ENCODE assay signal across 8 mouse cellular contexts in the genomic region with DNA sequence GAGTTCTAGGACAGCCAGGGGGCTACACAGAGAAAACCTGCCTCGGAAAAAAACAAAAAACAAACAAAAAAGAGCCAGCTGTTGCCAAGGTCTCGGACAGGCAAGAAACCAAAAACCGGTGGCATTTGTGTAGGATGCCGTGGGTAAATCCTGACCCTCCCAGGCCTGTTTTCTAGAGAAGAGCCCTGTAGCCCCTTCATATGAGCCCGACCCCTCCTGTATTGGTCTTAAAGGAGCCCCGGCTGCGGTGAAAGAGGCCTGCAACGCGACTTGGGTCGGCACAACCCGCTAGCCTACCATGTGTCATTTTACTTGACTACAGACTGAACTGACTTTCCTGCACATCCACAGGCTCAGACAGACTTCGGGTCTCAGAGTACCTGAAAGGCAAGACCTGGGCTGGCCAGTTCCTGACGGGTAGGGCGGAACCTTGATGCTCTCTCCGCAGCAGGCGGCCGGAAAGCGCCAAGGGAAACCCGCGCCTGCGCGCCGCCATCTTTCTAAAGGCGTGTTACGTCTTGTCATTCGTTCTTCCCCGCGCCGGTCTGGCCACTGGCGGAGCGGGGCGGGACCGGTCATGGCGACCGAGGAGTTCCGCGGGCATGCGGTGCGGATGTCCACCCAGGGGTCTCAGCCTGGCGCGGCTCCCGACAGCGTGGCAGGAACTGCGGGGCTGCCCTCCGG. TPM values are rescaled to one million over a fixed set of nuclear protein-coding genes. Genes with fewer than 3 reads are reported as not detected.
DNase-seq lines count a peak whose midpoint lies in the region; ATAC-seq and TF ChIP-seq lines count a peak whose summit lies in the region.

A gene (plus strand): TSS at position 485 of the 684 bp plus-strand sequence.

- no peaks in the 10 kb centered on the region for H3K4me1 ChIP-seq in ES-Bruce4 (ENCODE audit: control insufficient read depth, insufficient read depth, low read length)
- H3K4me1 ChIP-seq in forebrain, embryonic 12.5 days: peaks cover 19% of the 10 kb centered on the region
- peaks cover 13% of the 10 kb centered on the region for H3K4me1 ChIP-seq in heart, postnatal 0 days (ENCODE audit: control insufficient read depth, insufficient read depth)
- H3K4me1 ChIP-seq in liver, embryonic 15.5 days (replicated peaks): peaks cover 32% of the 10 kb centered on the region
- peaks cover 9% of the 10 kb centered on the region for H3K4me1 ChIP-seq in neural tube, embryonic 11.5 days (ENCODE audit: control insufficient read depth, insufficient read depth, low read length)
- peaks cover 13% of the 10 kb centered on the region for H3K4me1 ChIP-seq in stomach, embryonic 16.5 days (ENCODE audit: control insufficient read depth, insufficient read depth, low read length)

- H3K27ac ChIP-seq in ES-Bruce4 (ENCODE audit: insufficient read depth, low read length): peak within 1 kb of the TSS; percentile 23
- peak within 1 kb of the TSS; percentile 86 for H3K27ac ChIP-seq in forebrain, embryonic 12.5 days
- H3K27ac ChIP-seq in heart, postnatal 0 days (ENCODE audit: low read depth): peak within 1 kb of the TSS; percentile 71
- H3K27ac ChIP-seq in liver, embryonic 15.5 days (replicated peaks): peak within 1 kb of the TSS; percentile 83
- peak within 1 kb of the TSS; percentile 63 for H3K27ac ChIP-seq in neural tube, embryonic 11.5 days (ENCODE audit: low read depth, low read length)
- H3K27ac ChIP-seq in stomach, embryonic 16.5 days (ENCODE audit: low read length): peak within 1 kb of the TSS; percentile 78

- ATAC-seq in forebrain, embryonic 12.5 days (ENCODE audit: low FRiP score): peak; percentile 90
- ATAC-seq in heart, postnatal 0 days (ENCODE audit: insufficient read depth, low read depth): peak; percentile 90
- ATAC-seq in liver, embryonic 15.5 days (ENCODE audit: insufficient read depth): peak; percentile 86
- ATAC-seq in neural tube, embryonic 11.5 days (ENCODE audit: insufficient read depth, low FRiP score, low TSS enrichment): peak; percentile 86
- ATAC-seq in stomach, embryonic 16.5 days (ENCODE audit: insufficient read depth, low FRiP score): peak; percentile 92

- no peak for TF ChIP-seq POLR2A in ES-Bruce4 (IDR thresholded peaks at IDR 0.05; ENCODE audit: insufficient read depth, low read length)

- no peak for TF ChIP-seq EP300 in ES-Bruce4 (IDR thresholded peaks at IDR 0.05; ENCODE audit: insufficient read depth, low read depth, low read length)
- no peak for TF ChIP-seq EP300 in heart, postnatal 0 days (IDR thresholded peaks at IDR 0.05; ENCODE audit: low read depth)

- peaks cover 19% of the 10 kb centered on the region for H3K36me3 ChIP-seq in ES-Bruce4 (ENCODE audit: control insufficient read depth, insufficient read depth, low read length, poor library complexity, severe bottlenecking)
- peaks cover 52% of the 10 kb centered on the region for H3K36me3 ChIP-seq in forebrain, embryonic 12.5 days (replicated peaks)
- H3K36me3 ChIP-seq in heart, postnatal 0 days (replicated peaks; ENCODE audit: control insufficient read depth, insufficient read depth, low read length): peaks cover 50% of the 10 kb centered on the region
- peaks cover 47% of the 10 kb centered on the region for H3K36me3 ChIP-seq in liver, embryonic 15.5 days (replicated peaks)
- H3K36me3 ChIP-seq in neural tube, embryonic 11.5 days (ENCODE audit: control insufficient read depth, insufficient read depth, low read length): peaks cover 3% of the 10 kb centered on the region; the same call in 1 of the 2 replicates
- no peaks in the 10 kb centered on the region for H3K36me3 ChIP-seq in stomach, embryonic 16.5 days (ENCODE audit: control insufficient read depth, insufficient read depth, low read length)

- H3K4me3 ChIP-seq in ES-Bruce4 (ENCODE audit: low read depth, low read length): peak within 1 kb of the TSS; percentile 96
- H3K4me3 ChIP-seq in forebrain, embryonic 12.5 days (replicated peaks): peak within 1 kb of the TSS; percentile 88
- peak within 1 kb of the TSS; percentile 68 for H3K4me3 ChIP-seq in heart, postnatal 0 days (ENCODE audit: low read depth, low read length)
- H3K4me3 ChIP-seq in liver, embryonic 15.5 days (replicated peaks): peak within 1 kb of the TSS; percentile 89
- H3K4me3 ChIP-seq in neural tube, embryonic 11.5 days (ENCODE audit: low read depth, low read length): peak within 1 kb of the TSS; percentile 81
- H3K4me3 ChIP-seq in stomach, embryonic 16.5 days (replicated peaks; ENCODE audit: low read length): peak within 1 kb of the TSS; percentile 59

- peak within 1 kb of the TSS; percentile 90 for H3K9ac ChIP-seq in ES-Bruce4 (ENCODE audit: low read depth, poor library complexity, severe bottlenecking)
- H3K9ac ChIP-seq in forebrain, embryonic 12.5 days: peak within 1 kb of the TSS; percentile 83
- H3K9ac ChIP-seq in heart, postnatal 0 days (replicated peaks; ENCODE audit: low read depth, low read length): peak within 1 kb of the TSS; percentile 83
- peak within 1 kb of the TSS; percentile 88 for H3K9ac ChIP-seq in liver, embryonic 15.5 days
- peak within 1 kb of the TSS; percentile 83 for H3K9ac ChIP-seq in neural tube, embryonic 11.5 days (ENCODE audit: low read length)
- H3K9ac ChIP-seq in stomach, embryonic 16.5 days (ENCODE audit: low read length): peak within 1 kb of the TSS; percentile 91

- no peaks in the 10 kb centered on the region for H3K9me3 ChIP-seq in ES-Bruce4 (replicated peaks; ENCODE audit: control insufficient read depth, insufficient read depth, low read length, poor library complexity, severe bottlenecking)
- H3K9me3 ChIP-seq in forebrain, embryonic 12.5 days: no peaks in the 10 kb centered on the region
- H3K9me3 ChIP-seq in heart, postnatal 0 days (replicated peaks; ENCODE audit: control insufficient read depth, low read length): no peaks in the 10 kb centered on the region
- no peaks in the 10 kb centered on the region for H3K9me3 ChIP-seq in liver, embryonic 15.5 days (replicated peaks)
- H3K9me3 ChIP-seq in neural tube, embryonic 11.5 days (ENCODE audit: control insufficient read depth, low read length): no peaks in the 10 kb centered on the region
- H3K9me3 ChIP-seq in stomach, embryonic 16.5 days (replicated peaks; ENCODE audit: control insufficient read depth, low read length): no peaks in the 10 kb centered on the region

- H3K4me2 ChIP-seq in forebrain, embryonic 12.5 days: peak within 1 kb of the TSS; percentile 87
- H3K4me2 ChIP-seq in heart, postnatal 0 days (ENCODE audit: low read depth, low read length): peak within 1 kb of the TSS; percentile 95
- peak within 1 kb of the TSS; percentile 84 for H3K4me2 ChIP-seq in liver, embryonic 15.5 days
- H3K4me2 ChIP-seq in neural tube, embryonic 11.5 days (ENCODE audit: low read depth): peak within 1 kb of the TSS; percentile 86
- H3K4me2 ChIP-seq in stomach, embryonic 16.5 days (ENCODE audit: low read depth, low read length): peak within 1 kb of the TSS; percentile 70

- no peak for TF ChIP-seq CTCF in ES-Bruce4 (IDR thresholded peaks at IDR 0.05; ENCODE audit: low read depth, low read length)
- no peak for TF ChIP-seq CTCF in heart, postnatal 0 days (IDR thresholded peaks at IDR 0.05; ENCODE audit: low read depth)

- WGBS in forebrain, embryonic 12.5 days: 2% methylated on average over 45 of the region's 45 CpGs
- 2% methylated on average over 45 of the region's 45 CpGs for WGBS in heart, postnatal 0 days
- WGBS in liver, embryonic 15.5 days (ENCODE audit: insufficient replicate concordance): 2% methylated on average over 45 of the region's 45 CpGs
- 2% methylated on average over 45 of the region's 45 CpGs for WGBS in neural tube, embryonic 11.5 days
- 1% methylated on average over 45 of the region's 45 CpGs for WGBS in stomach, embryonic 16.5 days

- no peaks in the 10 kb centered on the region for H3K27me3 ChIP-seq in ES-Bruce4 (ENCODE audit: control insufficient read depth, insufficient read depth, low read length, poor library complexity, severe bottlenecking)
- no peaks in the 10 kb centered on the region for H3K27me3 ChIP-seq in forebrain, embryonic 12.5 days
- no peaks in the 10 kb centered on the region for H3K27me3 ChIP-seq in heart, postnatal 0 days (ENCODE audit: control insufficient read depth, insufficient read depth, low read length)
- H3K27me3 ChIP-seq in liver, embryonic 15.5 days: no peaks in the 10 kb centered on the region
- no peaks in the 10 kb centered on the region for H3K27me3 ChIP-seq in neural tube, embryonic 11.5 days (ENCODE audit: control insufficient read depth, insufficient read depth, low read length)
- H3K27me3 ChIP-seq in stomach, embryonic 16.5 days (ENCODE audit: control insufficient read depth, insufficient read depth, low read length): no peaks in the 10 kb centered on the region

- peak; percentile 83 for DNase-seq in c-Kit-positive CD71-positive TER-119-positive erythroid progenitor cells, embryonic 14.5 days (ENCODE audit: low spot score)
- DNase-seq in heart, postnatal 0 days (ENCODE audit: low spot score): peak; percentile 88
- DNase-seq in kidney, postnatal 4 days: peak; percentile 93 to 96
- DNase-seq in neural tube, embryonic 11.5 days (ENCODE audit: low spot score): peak; percentile 90

RNA-seq across cellular contexts. Expression of the gene that starts here (rescaled TPM):
- polyA plus RNA-seq in ES-Bruce4 (2011; ENCODE audit: insufficient read depth, insufficient read length, low read depth, missing spikeins): 9.0 and 11.8 TPM in 2 replicates
- polyA plus RNA-seq in forebrain, embryonic 12.5 days (2016; fragmentation: Nextera tagmentation; extraction: Ambion mirVana): 18.2 and 19.3 TPM in 2 replicates
- total RNA-seq in heart, postnatal 0 days (2014; rRNA removed; ENCODE audit: low replicate concordance): 4.5 and 9.2 TPM in 2 replicates
- polyA plus RNA-seq in heart, postnatal 0 days (2015; fragmentation: Nextera tagmentation; extraction: Ambion mirVana): 8.0 and 8.8 TPM in 2 replicates
- polyA plus RNA-seq in liver, embryonic 15.5 days (2015; fragmentation: Nextera tagmentation; extraction: Ambion mirVana): 6.1 and 6.5 TPM in 2 replicates
- 15.9 and 18.2 TPM in 2 replicates for polyA plus RNA-seq in neural tube, embryonic 11.5 days (2014; fragmentation: Nextera tagmentation; extraction: Ambion mirVana)
- polyA plus RNA-seq in stomach, embryonic 16.5 days (2015; fragmentation: Nextera tagmentation; extraction: Ambion mirVana): 17.9 and 19.1 TPM in 2 replicates

Comparison
In these comparisons a context has a peak if more than half of its experiments do, and no peak if none do; other contexts are left out.
1. Peak in every context shown above with its lines: DNase-seq, ATAC-seq, H3K4me3 ChIP-seq and H3K27ac ChIP-seq.
2. H3K27ac ChIP-seq: peak in every context shown above with its lines; median percentile 86 in forebrain, embryonic 12.5 days; 83 in liver, embryonic 15.5 days; 78 in stomach, embryonic 16.5 days; 71 in heart, postnatal 0 days; 63 in neural tube, embryonic 11.5 days; 23 in ES-Bruce4.